Mouse (Mus musculus) intestine, embryonic 14.5 days (tissue): Measurements from ENCODE around the gene Ccl26. TPM values are rescaled to one million over a fixed set of nuclear protein-coding genes. Genes with fewer than 3 reads are reported as not detected.
A peak's percentile ranks its signal among the peaks of the same experiment; 100 is the strongest.

ENCODE experiments used
- ATAC-seq: fragments of 200-750 bp; cut with Nextera tagmentation; replicated peaks from 2 replicates; pipeline ENCODE4 v1.8.0; 2017; ENCODE audit warnings: low read depth, moderate number of reproducible peaks, moderate TSS enrichment, moderate library complexity; ENCODE audit not compliant: low FRiP score, low TSS enrichment
- DNase-seq: peaks from one replicate; pipeline ENCODE4 v3.0.0-alpha.2; 2018; ENCODE audit warnings: low spot score
- H3K27ac ChIP-seq: fragments of 300-500 bp; sonication (generic); 2 replicates; pipeline ENCODE4 v1.5.1; 2014; ENCODE audit warnings: low read depth, mild to moderate bottlenecking, control low read depth
- H3K27me3 ChIP-seq: fragments of 300-500 bp; sonication (generic); replicated peaks from 2 replicates; pipeline ENCODE4 v1.6.1; 2014; ENCODE audit warnings: low read length, control low read depth; ENCODE audit not compliant: control insufficient read depth, insufficient read depth
- H3K36me3 ChIP-seq: fragments of 300-500 bp; sonication (generic); 2 replicates; pipeline ENCODE4 v1.6.1; 2014; ENCODE audit warnings: low read length, control low read depth; ENCODE audit not compliant: control insufficient read depth, insufficient read depth
- H3K4me1 ChIP-seq: fragments of 300-500 bp; sonication (generic); replicated peaks from 2 replicates; pipeline ENCODE4 v1.6.1; 2014; ENCODE audit warnings: low read length, control low read depth, mixed read lengths; ENCODE audit not compliant: control insufficient read depth, insufficient read depth
- H3K4me2 ChIP-seq: fragments of 300-500 bp; sonication (generic); 2 replicates; pipeline ENCODE4 v1.6.1; 2014; ENCODE audit warnings: low read length
- H3K4me3 ChIP-seq: fragments of 300-500 bp; sonication (generic); 2 replicates; pipeline ENCODE4 v1.5.1; 2014; ENCODE audit warnings: low read depth, low read length, control low read depth, mixed read lengths
- H3K9ac ChIP-seq: fragments of 300-500 bp; sonication (generic); 2 replicates; pipeline ENCODE4 v1.6.1; 2014; ENCODE audit warnings: mild to moderate bottlenecking, low read length
- H3K9me3 ChIP-seq: fragments of 300-500 bp; sonication (generic); 2 replicates; pipeline ENCODE4 v1.6.1; 2016; ENCODE audit warnings: low read length, control low read depth; ENCODE audit not compliant: control insufficient read depth
- WGBS: fragments of 180-500 bp; shearing (Covaris S2); extraction: QIAGEN DNeasy Blood & Tissue Kit; methylation state at CpG from one replicate; pipeline ENCODE4 v1.1.7; 2014; 5-methylcytosine and 5-hydroxymethylcytosine counted together
- polyA plus RNA-seq: library from polyadenylated mRNA; unstranded; fragments of >200 nt; fragmentation: Nextera tagmentation; extraction: Ambion mirVana; gene quantifications from 2 replicates; pipeline ENCODE4 v1.2.1, GENCODE M21; 2014

The Ccl26 gene
- polyA plus RNA-seq, 1 experiment from 2014 or later, result not detected

GRCm38 (mm10) chr5:135550910-135551309, 12.5 kb downstream of the Ccl26 start:
- 33% methylated on average over 3 of the region's 3 CpGs for WGBS
- no peak overlapping the region for H3K9ac ChIP-seq
- no peaks in the 10 kb centered on the region for H3K9me3 ChIP-seq
- H3K4me2 ChIP-seq, result no peak overlapping the region
- DNase-seq, result no peak
- H3K27ac ChIP-seq, result no peak overlapping the region
- no peak overlapping the region for H3K4me3 ChIP-seq
- H3K4me1 ChIP-seq, result no peaks in the 10 kb centered on the region
- no peak for ATAC-seq
- H3K27me3 ChIP-seq, result no peaks in the 10 kb centered on the region
- H3K36me3 ChIP-seq, result no peaks in the 10 kb centered on the region

GRCm38 (mm10) chr5:135547990-135548389, 15.4 kb downstream of the Ccl26 start:
- Histone ChIP-seq H3K4me3 (no peak overlapping the region), H3K9me3 (no peaks in the 10 kb centered on the region), H3K27ac (no peak overlapping the region), H3K27me3 (no peaks in the 10 kb centered on the region), H3K9ac (no peak overlapping the region), H3K4me1 (0 out of 2 replicates have a peak, but pooled peaks cover 3% of the 10 kb centered on the region), H3K4me2 (no peak overlapping the region), H3K36me3 (no peaks in the 10 kb centered on the region)
- WGBS, result 46% methylated on average over 2 of the region's 2 CpGs
- DNase-seq, result no peak
- no peak for ATAC-seq

GRCm38 (mm10) chr5:135544865-135545797, 18.2 kb downstream of the Ccl26 start, which contains the start of gene Hip1:
TSS of gene Hip1 (minus strand) at chr5:135545120.
- peak within 1 kb of the TSS; percentile 50 for H3K9ac ChIP-seq
- peak within 1 kb of the TSS; percentile 76 for H3K4me3 ChIP-seq
- H3K4me2 ChIP-seq, result peak within 1 kb of the TSS; percentile 90
- WGBS, result under 1% methylated on average over 46 of the region's 46 CpGs
- 0 out of 2 replicates have a peak, but pooled peaks cover 3% of the 10 kb centered on the region for H3K4me1 ChIP-seq
- H3K27ac ChIP-seq, result peak within 1 kb of the TSS; percentile 33; the same call in 1 of the 2 replicates
- ATAC-seq, result peak; percentile 100
- no peaks in the 10 kb centered on the region for H3K36me3 ChIP-seq
- peak; percentile 99 for DNase-seq
- no peaks in the 10 kb centered on the region for H3K9me3 ChIP-seq
- H3K27me3 ChIP-seq, result no peaks in the 10 kb centered on the region

GRCm38 (mm10) chr5:135544032-135544558, 19.3 kb downstream of the Ccl26 start:
- Histone ChIP-seq H3K4me2 (peak overlapping the region; percentile 90), H3K27me3 (no peaks in the 10 kb centered on the region), H3K36me3 (no peaks in the 10 kb centered on the region), H3K9me3 (no peaks in the 10 kb centered on the region), H3K4me1 (0 out of 2 replicates have a peak, but pooled peaks cover 3% of the 10 kb centered on the region), H3K27ac (no peak overlapping the region), H3K4me3 (peak overlapping the region; percentile 76), H3K9ac (peak overlapping the region; percentile 50)
- ATAC-seq (no peak), DNase-seq (peak; percentile 60)
- WGBS, result 5% methylated on average over 15 of the region's 15 CpGs

- no peak for ATAC-seq
- Histone ChIP-seq H3K4me2 (no peak overlapping the region), H3K27me3 (no peaks in the 10 kb centered on the region), H3K4me1 (no peaks in the 10 kb centered on the region), H3K36me3 (no peaks in the 10 kb centered on the region), H3K4me3 (no peak overlapping the region), H3K9me3 (no peaks in the 10 kb centered on the region), H3K27ac (no peak overlapping the region), H3K9ac (no peak overlapping the region)
- no peak for DNase-seq
- WGBS, result 82% methylated on average over 10 of the region's 10 CpGs
These were observed 25.6 kb downstream of the Ccl26 start for GRCm38 (mm10) chr5:135537794-135538214.

- Histone ChIP-seq H3K9me3 (no peaks in the 10 kb centered on the region), H3K4me3 (no peak overlapping the region), H3K36me3 (no peaks in the 10 kb centered on the region), H3K9ac (no peak overlapping the region), H3K4me2 (no peak overlapping the region), H3K27me3 (no peaks in the 10 kb centered on the region), H3K27ac (no peak overlapping the region), H3K4me1 (no peaks in the 10 kb centered on the region)
- WGBS, result 78% methylated on average over 4 of the region's 4 CpGs
- ATAC-seq (no peak), DNase-seq (no peak)
These were observed 26.0 kb downstream of the Ccl26 start for GRCm38 (mm10) chr5:135537326-135537725.

- Histone ChIP-seq H3K9ac (no peak overlapping the region), H3K9me3 (no peaks in the 10 kb centered on the region)
- ATAC-seq, result no peak
These were observed 27.5 kb downstream of the Ccl26 start for GRCm38 (mm10) chr5:135535867-135536266.

GRCm38 (mm10) chr5:135533431-135533830, 29.9 kb downstream of the Ccl26 start:
- ATAC-seq (no peak), DNase-seq (no peak)
- Histone ChIP-seq H3K4me3 (no peak overlapping the region), H3K27ac (no peak overlapping the region), H3K4me2 (no peak overlapping the region), H3K36me3 (no peaks in the 10 kb centered on the region), H3K27me3 (no peaks in the 10 kb centered on the region), H3K9me3 (no peaks in the 10 kb centered on the region), H3K9ac (no peak overlapping the region), H3K4me1 (0 out of 2 replicates have a peak, but pooled peaks cover 9% of the 10 kb centered on the region)
- WGBS, result 70% methylated on average over 10 of the region's 10 CpGs

More at GRCm38 (mm10) chr5:135535867-135536266, 27.5 kb downstream of the Ccl26 start:
- no peak for DNase-seq
- H3K4me3 ChIP-seq, result no peak overlapping the region
- H3K36me3 ChIP-seq, result no peaks in the 10 kb centered on the region
- 0 out of 2 replicates have a peak, but pooled peaks cover 9% of the 10 kb centered on the region for H3K4me1 ChIP-seq
- H3K27me3 ChIP-seq, result no peaks in the 10 kb centered on the region
- no peak overlapping the region for H3K4me2 ChIP-seq
- H3K27ac ChIP-seq, result no peak overlapping the region
